Mouse (Mus musculus): ENCODE measurements around the gene Tex19.2. TPM values are rescaled to one million over a fixed set of nuclear protein-coding genes. Genes with fewer than 3 reads are reported as not detected.

Gene Tex19.2
- not detected for total RNA-seq (2022)

- no peak for DNase-seq (ENCODE audit: low spot score in 2 of 2)
Observed at GRCm38 (mm10) chr11:121118577-121118976, at the start of gene Tex19.2. Gene Tex19.2, minus strand, starts transcription at chr11:121118677.

- DNase-seq (ENCODE audit: low spot score in 2 of 2): no peak
Observed at GRCm38 (mm10) chr11:121163751-121164150, 45.3 kb upstream of the Tex19.2 start.

- no peak for DNase-seq (ENCODE audit: low spot score in 2 of 2)
Observed at GRCm38 (mm10) chr11:121160636-121161346, 42.3 kb upstream of the Tex19.2 start.

GRCm38 (mm10) chr11:121159971-121160370 is 41.5 kb upstream of the Tex19.2 start, which contains the start of gene Uts2r:
Gene Uts2r, plus strand, starts transcription at chr11:121160271.
- no peak for DNase-seq (ENCODE audit: low spot score in 2 of 2)

GRCm38 (mm10) chr11:121156411-121156891 is 38.0 kb upstream of the Tex19.2 start:
- DNase-seq (ENCODE audit: low spot score in 2 of 2): no peak

GRCm38 (mm10) chr11:121154203-121154602 is 35.7 kb upstream of the Tex19.2 start:
- no peak for DNase-seq (ENCODE audit: low spot score in 2 of 2)

GRCm38 (mm10) chr11:121148193-121148592 is 29.7 kb upstream of the Tex19.2 start:
- no peak for DNase-seq (ENCODE audit: low spot score in 2 of 2)

- no peak for DNase-seq (ENCODE audit: low spot score in 2 of 2)
Observed at GRCm38 (mm10) chr11:121145865-121146264, 27.4 kb upstream of the Tex19.2 start, which contains the start of gene Tex19.1. Gene Tex19.1, plus strand, starts transcription at chr11:121146143.

- DNase-seq (ENCODE audit: low spot score in 2 of 2): no peak
Observed at GRCm38 (mm10) chr11:121143325-121144015, 25.0 kb upstream of the Tex19.2 start.

GRCm38 (mm10) chr11:121138732-121139131 is 20.3 kb upstream of the Tex19.2 start:
- DNase-seq (ENCODE audit: low spot score in 2 of 2): no peak

GRCm38 (mm10) chr11:121137682-121138081 is 19.2 kb upstream of the Tex19.2 start:
- DNase-seq (ENCODE audit: low spot score in 2 of 2): no peak

GRCm38 (mm10) chr11:121134600-121134999 is 16.1 kb upstream of the Tex19.2 start:
- DNase-seq (ENCODE audit: low spot score in 2 of 2): no peak

- DNase-seq (ENCODE audit: low spot score in 2 of 2): no peak
Observed at GRCm38 (mm10) chr11:121129616-121130015, 11.1 kb upstream of the Tex19.2 start.

- DNase-seq (ENCODE audit: low spot score in 2 of 2): no peak
Observed at GRCm38 (mm10) chr11:121127441-121127840, 9.0 kb upstream of the Tex19.2 start.

- DNase-seq (ENCODE audit: low spot score in 2 of 2): no peak
Observed at GRCm38 (mm10) chr11:121126395-121126794, 7.9 kb upstream of the Tex19.2 start.

- no peak for DNase-seq (ENCODE audit: low spot score in 2 of 2)
Observed at GRCm38 (mm10) chr11:121125522-121126172, 7.2 kb upstream of the Tex19.2 start.

GRCm38 (mm10) chr11:121123438-121123837 is 5.0 kb upstream of the Tex19.2 start:
- DNase-seq (ENCODE audit: low spot score in 2 of 2): peak in 1 of 2 experiments; percentile 33

GRCm38 (mm10) chr11:121122024-121122670 is 3.7 kb upstream of the Tex19.2 start:
- no peak for DNase-seq (ENCODE audit: low spot score in 2 of 2)

- no peak for DNase-seq (ENCODE audit: low spot score in 2 of 2)
Observed at GRCm38 (mm10) chr11:121121151-121121550, 2.7 kb upstream of the Tex19.2 start.

- no peak for DNase-seq (ENCODE audit: low spot score in 2 of 2)
Observed at GRCm38 (mm10) chr11:121118106-121118505, 371 bp downstream of the Tex19.2 start.

- no peak for DNase-seq (ENCODE audit: low spot score in 2 of 2)
Observed at GRCm38 (mm10) chr11:121112091-121112775, 6.2 kb downstream of the Tex19.2 start.
